Mouse (Mus musculus): ENCODE results near the gene Supt4a. TPM values are rescaled to one million over a fixed set of nuclear protein-coding genes. Genes with fewer than 3 reads are reported as not detected.

Supt4a gene
- total RNA-seq, 2 experiments from 2014 or later: 67.7 to 83.3 TPM

DNA sequence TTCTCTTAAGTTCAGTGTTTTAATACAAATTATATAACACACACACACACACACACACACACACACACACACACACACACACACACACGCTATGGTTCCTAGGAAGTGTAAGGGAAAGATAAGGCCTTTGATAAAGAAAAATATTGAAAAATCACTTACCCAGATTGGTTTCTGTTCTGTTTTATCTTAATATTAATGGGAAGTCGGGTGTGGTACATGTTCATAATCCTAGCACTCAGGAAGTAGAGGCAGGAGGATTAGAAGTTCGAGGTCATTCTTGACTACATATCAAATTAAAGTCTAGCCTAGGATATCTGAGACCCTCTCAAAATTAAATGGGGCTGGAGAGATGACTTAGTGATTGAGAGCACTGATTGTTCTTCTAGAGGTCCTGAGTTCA, 15.2 kb upstream of the Supt4a start:
- intact Hi-C loops (cut with DNase I): no loop called here
- DNase-seq (ENCODE audit: low spot score in 2 of 2): no peak

GRCm38 (mm10) chr11:87722891-87723290, 14.5 kb upstream of the Supt4a start:
- intact Hi-C loops (cut with DNase I): no loop called here
- DNase-seq (ENCODE audit: low spot score in 2 of 2): no peak

- no peak for DNase-seq (ENCODE audit: low spot score in 2 of 2)
- intact Hi-C loops (cut with DNase I): no loop called here
These were observed 11.8 kb upstream of the Supt4a start for GRCm38 (mm10) chr11:87725515-87725914.

- no peak for DNase-seq (ENCODE audit: low spot score in 2 of 2)
- intact Hi-C loops (cut with DNase I): no loop called here
These were observed 11.3 kb upstream of the Supt4a start for GRCm38 (mm10) chr11:87725964-87726562.

GRCm38 (mm10) chr11:87727021-87727420, 10.3 kb upstream of the Supt4a start:
- intact Hi-C loops (cut with DNase I): no loop called here

DNA sequence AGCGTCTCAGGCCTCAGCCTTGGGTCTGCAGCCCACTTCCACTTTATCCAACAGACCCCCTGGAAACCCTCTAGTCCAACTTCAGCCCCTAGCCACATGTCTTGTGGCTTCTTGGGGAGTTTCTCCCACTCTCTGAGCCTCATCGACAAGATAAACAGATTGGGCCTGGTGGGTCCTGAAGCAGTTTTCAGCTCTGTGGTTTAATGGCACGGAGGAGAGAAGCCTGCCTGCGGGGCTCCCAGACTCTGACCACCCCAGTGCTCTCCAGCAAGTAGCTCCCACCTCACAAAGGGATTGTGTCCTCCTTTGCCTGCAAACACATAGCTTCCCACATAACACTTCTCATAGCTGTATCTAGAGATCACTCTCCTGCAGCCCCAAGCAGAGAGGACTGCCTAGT, 9.9 kb upstream of the Supt4a start:
- intact Hi-C loops (cut with DNase I): no loop called here
- no peak for DNase-seq (ENCODE audit: low spot score in 2 of 2)

More at GRCm38 (mm10) chr11:87727021-87727420, 10.3 kb upstream of the Supt4a start:
- DNase-seq (ENCODE audit: low spot score in 2 of 2): no peak

GRCm38 (mm10) chr11:87728850-87729592, 8.3 kb upstream of the Supt4a start:
- no peak for DNase-seq (ENCODE audit: low spot score in 2 of 2)
- intact Hi-C loops (cut with DNase I): no loop called here

DNA sequence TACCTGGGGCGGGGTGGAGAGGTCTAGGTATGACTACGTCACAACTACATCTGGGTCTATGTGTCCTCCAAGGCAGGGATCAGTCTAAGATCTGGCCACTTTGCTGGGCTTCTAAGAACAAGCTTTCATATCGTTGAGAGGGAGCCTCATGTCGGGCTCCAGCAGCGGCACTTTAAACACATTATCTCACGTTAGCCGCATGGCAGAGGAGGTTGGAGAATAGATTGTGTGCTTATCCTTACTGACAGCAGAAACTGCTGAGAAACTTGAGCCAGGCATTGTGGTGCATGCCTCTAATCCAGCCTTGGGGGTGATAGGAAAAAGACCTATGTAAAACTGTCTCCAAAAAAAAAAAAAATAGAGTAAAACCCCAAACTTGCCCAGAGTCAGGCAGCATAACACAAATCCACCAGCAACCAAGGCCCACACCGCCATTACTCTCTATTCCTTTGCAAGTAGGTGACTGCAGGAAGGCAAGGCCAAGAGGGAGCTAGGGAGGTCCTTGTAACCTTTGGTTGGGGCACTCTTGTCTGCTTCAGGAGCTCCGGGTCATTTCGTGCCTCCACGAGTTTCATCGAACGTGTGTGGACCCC, 7.7 kb upstream of the Supt4a start:
- DNase-seq (ENCODE audit: low spot score in 2 of 2): no peak
- intact Hi-C loops (cut with DNase I): no loop called here

DNA sequence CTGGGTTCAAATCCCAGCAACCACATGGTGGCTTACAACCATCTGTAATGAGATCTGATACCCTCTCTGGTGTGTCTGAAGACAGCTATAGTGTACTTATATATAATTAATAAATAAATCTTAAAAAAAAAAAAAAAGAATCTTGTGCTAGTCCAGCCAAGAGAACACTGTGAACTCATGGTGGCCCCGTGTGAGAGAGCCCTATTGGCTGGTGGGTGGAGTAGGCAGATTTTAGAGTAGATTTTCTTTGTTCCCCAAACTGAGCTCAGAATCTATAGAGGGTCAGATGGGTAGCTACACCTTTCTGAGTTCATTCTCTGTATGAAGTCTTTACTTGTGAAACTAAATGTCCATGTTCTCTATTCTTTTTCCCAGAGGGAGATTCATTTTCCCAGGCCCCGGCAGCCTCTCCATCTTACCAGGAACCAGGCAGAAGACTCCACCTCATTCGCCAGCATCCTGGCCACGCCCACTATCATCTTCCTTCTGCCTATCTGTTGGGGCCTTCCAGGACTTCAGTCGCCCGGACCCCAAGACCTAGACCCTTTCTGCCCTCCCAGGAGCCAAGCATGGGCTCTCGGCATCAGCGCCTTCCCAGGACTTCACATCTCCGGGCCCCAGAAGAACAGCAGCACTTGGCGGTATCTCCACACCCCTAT, 6.6 kb upstream of the Supt4a start:
- DNase-seq (ENCODE audit: low spot score in 2 of 2): no peak
- intact Hi-C loops (cut with DNase I): no loop called here

- DNase-seq (ENCODE audit: low spot score in 2 of 2): no peak
- intact Hi-C loops (cut with DNase I): no loop called here
These were observed 3.0 kb upstream of the Supt4a start for GRCm38 (mm10) chr11:87734346-87734745.

DNA sequence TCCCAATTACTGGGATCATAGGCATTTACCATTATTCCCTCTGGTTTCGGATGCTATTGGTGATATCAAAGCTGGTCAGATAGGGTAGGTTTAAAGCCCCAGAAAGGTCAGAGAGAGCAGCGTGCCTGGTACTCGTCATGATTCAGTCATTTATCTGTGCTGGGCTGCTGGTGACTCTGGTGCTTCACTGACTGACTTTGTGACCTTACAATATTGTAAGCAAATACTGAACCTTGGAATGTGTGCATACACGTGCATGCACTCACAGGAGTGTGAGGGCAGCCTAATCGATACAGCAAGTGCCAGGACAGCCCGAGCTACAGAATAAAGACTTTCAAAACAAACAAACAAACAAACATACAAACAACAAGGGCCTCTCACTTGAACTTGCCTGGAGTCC, 1.7 kb upstream of the Supt4a start:
- intact Hi-C loops (cut with DNase I): loop anchor here (2.0 kb wide), 2 partner anchors 29 to 73 kb away; partner anchors contain the start of gene Rnf43
- no peak for DNase-seq (ENCODE audit: low spot score in 2 of 2)

- DNase-seq (ENCODE audit: low spot score in 2 of 2): peak; percentile 50
- intact Hi-C loops (cut with DNase I): loop anchor here (2.0 kb wide), 2 partner anchors 28 to 74 kb away; partner anchors contain the start of gene Rnf43
These were observed 661 bp upstream of the Supt4a start for GRCm38 (mm10) chr11:87736647-87737134.

DNA sequence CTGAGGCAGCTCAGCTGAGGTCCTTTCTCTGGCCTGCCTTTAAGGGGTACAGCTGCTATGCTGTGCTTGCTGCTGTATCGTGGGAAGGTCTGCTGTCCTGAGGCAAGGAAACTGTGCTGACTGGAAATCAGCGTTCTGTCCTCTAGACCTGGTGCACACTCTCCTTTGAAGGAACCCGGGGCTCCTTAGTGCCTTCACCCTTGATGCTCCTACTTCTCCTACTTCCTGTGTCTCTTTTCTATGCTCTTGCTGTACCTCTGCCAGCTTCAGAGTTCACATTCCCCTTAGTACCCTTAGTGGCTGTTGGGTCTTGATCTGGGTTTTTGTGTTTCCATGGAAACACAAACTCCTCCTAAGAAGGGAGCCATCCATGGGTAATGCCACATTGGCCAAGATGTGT, 6.3 kb downstream of the Supt4a start:
- intact Hi-C loops (cut with DNase I): no loop called here

GRCm38 (mm10) chr11:87744964-87745363, 7.6 kb downstream of the Supt4a start:
- DNase-seq (ENCODE audit: low spot score in 2 of 2): no peak

More for the DNA sequence above, 6.3 kb downstream of the Supt4a start:
- no peak for DNase-seq (ENCODE audit: low spot score in 2 of 2)

GRCm38 (mm10) chr11:87745632-87746555, 8.5 kb downstream of the Supt4a start:
- intact Hi-C loops (cut with DNase I): no loop called here
- no peak for DNase-seq (ENCODE audit: low spot score in 2 of 2)

More at GRCm38 (mm10) chr11:87744964-87745363, 7.6 kb downstream of the Supt4a start:
- intact Hi-C loops (cut with DNase I): no loop called here

DNA sequence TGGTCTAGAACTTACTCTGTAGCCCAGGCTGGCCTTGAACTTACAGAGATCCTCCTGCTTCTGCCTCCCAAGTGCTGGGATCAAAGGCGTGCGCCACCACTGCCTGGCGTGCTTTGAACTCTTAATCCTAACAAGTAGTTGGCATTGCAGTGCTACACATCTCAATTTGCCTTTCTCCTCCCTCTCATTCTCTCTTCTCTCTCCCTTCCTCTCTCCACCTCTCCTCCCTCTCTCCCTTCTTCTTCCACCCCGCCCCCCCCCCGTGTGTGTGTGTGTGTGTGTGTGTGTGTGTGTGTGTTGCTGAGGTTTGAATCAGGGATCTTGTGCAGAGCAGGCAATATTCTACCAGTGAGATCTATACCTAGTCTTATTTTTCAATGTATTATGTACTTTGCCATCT, 10.0 kb downstream of the Supt4a start:
- no peak for DNase-seq (ENCODE audit: low spot score in 2 of 2)
- intact Hi-C loops (cut with DNase I): no loop called here

DNA sequence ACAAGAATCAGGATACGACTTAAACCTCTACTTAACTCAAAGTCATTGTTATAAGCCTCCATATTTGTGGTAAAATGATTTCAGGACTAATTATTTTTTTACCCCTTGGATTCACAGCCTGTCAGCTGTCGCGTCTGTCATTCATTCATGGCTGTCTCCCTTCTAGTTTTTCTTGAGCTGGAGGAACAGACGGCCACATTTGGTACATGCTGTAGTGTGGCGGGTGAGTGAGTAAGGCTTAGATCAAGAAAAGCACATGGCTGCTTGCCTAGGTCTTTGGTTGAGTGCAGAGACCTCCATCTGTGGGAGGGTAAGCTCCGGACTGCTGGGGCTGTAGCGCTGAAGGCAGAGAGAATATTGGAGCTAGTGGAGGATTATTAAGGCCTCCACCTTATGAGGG, 10.4 kb downstream of the Supt4a start:
- intact Hi-C loops (cut with DNase I): no loop called here
- DNase-seq (ENCODE audit: low spot score in 2 of 2): no peak

GRCm38 (mm10) chr11:87748132-87749119, 11.1 kb downstream of the Supt4a start:
- no peak for DNase-seq (ENCODE audit: low spot score in 2 of 2)

More at GRCm38 (mm10) chr11:87748132-87749119, 11.1 kb downstream of the Supt4a start:
- intact Hi-C loops (cut with DNase I): no loop called here

Data from left cerebral cortex, postnatal 36 days (tissue).